Mouse (Mus musculus): Measurements from ENCODE around the gene Ccdc124. TPM values are rescaled to one million over a fixed set of nuclear protein-coding genes. Genes with fewer than 3 reads are reported as not detected.

Gene Ccdc124
- polyA plus RNA-seq, 1 experiment = 142 TPM

- no peaks in the 10 kb centered on the region for H3K27me3 ChIP-seq (ENCODE audit: control insufficient read depth, insufficient read depth, insufficient read length)
- H3K79me2 ChIP-seq (ENCODE audit: control insufficient read depth, insufficient read depth) = no peaks in the 10 kb centered on the region
- TF ChIP-seq CEBPB (IDR thresholded peaks at IDR 0.05; ENCODE audit: low read depth) = no peak
- no peak for TF ChIP-seq MAX (IDR thresholded peaks at IDR 0.05)
- no peak for TF ChIP-seq MYOD1 (IDR thresholded peaks at IDR 0.05; ENCODE audit: control insufficient read depth, insufficient read length, low read depth)
- TF ChIP-seq FOSL1 (IDR thresholded peaks at IDR 0.05; ENCODE audit: insufficient read depth, low read length, poor library complexity, severe bottlenecking) = no peak
- no peak for TF ChIP-seq USF1 (IDR thresholded peaks at IDR 0.05; ENCODE audit: low read depth)
- no peak for TF ChIP-seq CTCF (IDR thresholded peaks at IDR 0.05; ENCODE audit: control insufficient read depth, insufficient read depth, insufficient read length)
- no peaks in the 10 kb centered on the region for H3K79me3 ChIP-seq (ENCODE audit: low read depth)
- H3K4me3 ChIP-seq (ENCODE audit: insufficient read depth, poor library complexity, severe bottlenecking) = no peak overlapping the region
- H3K36me3 ChIP-seq (ENCODE audit: control insufficient read depth, insufficient read depth) = no peaks in the 10 kb centered on the region
- H3ac ChIP-seq (ENCODE audit: control insufficient read depth, insufficient read length, low read depth) = no peak overlapping the region
These were observed 40.7 kb downstream of the Ccdc124 start for GRCm38 (mm10) chr8:70833018-70833482.

GRCm38 (mm10) chr8:70832371-70832770, 41.4 kb downstream of the Ccdc124 start:
- no peaks in the 10 kb centered on the region for H3K79me3 ChIP-seq (ENCODE audit: low read depth)
- no peaks in the 10 kb centered on the region for H3K27me3 ChIP-seq (ENCODE audit: control insufficient read depth, insufficient read depth, insufficient read length)
- no peak for TF ChIP-seq MYOD1 (IDR thresholded peaks at IDR 0.05; ENCODE audit: control insufficient read depth, insufficient read length, low read depth)
- TF ChIP-seq CTCF (IDR thresholded peaks at IDR 0.05; ENCODE audit: control insufficient read depth, insufficient read depth, insufficient read length) = no peak
- TF ChIP-seq FOSL1 (IDR thresholded peaks at IDR 0.05; ENCODE audit: insufficient read depth, low read length, poor library complexity, severe bottlenecking) = no peak
- no peak for TF ChIP-seq CEBPB (IDR thresholded peaks at IDR 0.05; ENCODE audit: low read depth)
- TF ChIP-seq MYOG (IDR thresholded peaks at IDR 0.05; ENCODE audit: control insufficient read depth, extremely low read depth, insufficient read length) = no peak
- TF ChIP-seq USF1 (IDR thresholded peaks at IDR 0.05; ENCODE audit: low read depth) = no peak
- TF ChIP-seq MAX (IDR thresholded peaks at IDR 0.05) = no peak
- no peaks in the 10 kb centered on the region for H3K36me3 ChIP-seq (ENCODE audit: control insufficient read depth, insufficient read depth)
- H3ac ChIP-seq (ENCODE audit: control insufficient read depth, insufficient read length, low read depth) = no peak overlapping the region
- no peaks in the 10 kb centered on the region for H3K79me2 ChIP-seq (ENCODE audit: control insufficient read depth, insufficient read depth)
- H3K4me3 ChIP-seq (ENCODE audit: insufficient read depth, poor library complexity, severe bottlenecking) = no peak overlapping the region

- H3K79me2 ChIP-seq (ENCODE audit: control insufficient read depth, insufficient read depth) = no peaks in the 10 kb centered on the region
- TF ChIP-seq CEBPB (IDR thresholded peaks at IDR 0.05; ENCODE audit: low read depth) (no peak), MYOD1 (IDR thresholded peaks at IDR 0.05; ENCODE audit: control insufficient read depth, insufficient read length, low read depth) (no peak), USF1 (IDR thresholded peaks at IDR 0.05; ENCODE audit: low read depth) (no peak), FOSL1 (IDR thresholded peaks at IDR 0.05; ENCODE audit: insufficient read depth, low read length, poor library complexity, severe bottlenecking) (no peak), MAX (IDR thresholded peaks at IDR 0.05) (no peak), MYOG (IDR thresholded peaks at IDR 0.05; ENCODE audit: control insufficient read depth, extremely low read depth, insufficient read length) (no peak), CTCF (IDR thresholded peaks at IDR 0.05; ENCODE audit: control insufficient read depth, insufficient read depth, insufficient read length) (no peak)
- H3K79me3 ChIP-seq (ENCODE audit: low read depth) = no peaks in the 10 kb centered on the region
- H3ac ChIP-seq (ENCODE audit: control insufficient read depth, insufficient read length, low read depth) = no peak overlapping the region
- H3K4me3 ChIP-seq (ENCODE audit: insufficient read depth, poor library complexity, severe bottlenecking) = no peak overlapping the region
- H3K36me3 ChIP-seq (ENCODE audit: control insufficient read depth, insufficient read depth) = no peaks in the 10 kb centered on the region
- no peaks in the 10 kb centered on the region for H3K27me3 ChIP-seq (ENCODE audit: control insufficient read depth, insufficient read depth, insufficient read length)
These were observed 42.2 kb downstream of the Ccdc124 start for GRCm38 (mm10) chr8:70831517-70831916.

GRCm38 (mm10) chr8:70827796-70828195, 45.9 kb downstream of the Ccdc124 start:
- H3K79me2 ChIP-seq (ENCODE audit: control insufficient read depth, insufficient read depth) = no peaks in the 10 kb centered on the region
- TF ChIP-seq MYOG (IDR thresholded peaks at IDR 0.05; ENCODE audit: control insufficient read depth, extremely low read depth, insufficient read length) (no peak), USF1 (IDR thresholded peaks at IDR 0.05; ENCODE audit: low read depth) (no peak), MAX (IDR thresholded peaks at IDR 0.05) (no peak), CTCF (IDR thresholded peaks at IDR 0.05; ENCODE audit: control insufficient read depth, insufficient read depth, insufficient read length) (no peak), FOSL1 (IDR thresholded peaks at IDR 0.05; ENCODE audit: insufficient read depth, low read length, poor library complexity, severe bottlenecking) (no peak), MYOD1 (IDR thresholded peaks at IDR 0.05; ENCODE audit: control insufficient read depth, insufficient read length, low read depth) (no peak), CEBPB (IDR thresholded peaks at IDR 0.05; ENCODE audit: low read depth) (no peak)
- no peaks in the 10 kb centered on the region for H3K27me3 ChIP-seq (ENCODE audit: control insufficient read depth, insufficient read depth, insufficient read length)
- H3K79me3 ChIP-seq (ENCODE audit: low read depth) = no peaks in the 10 kb centered on the region
- H3K36me3 ChIP-seq (ENCODE audit: control insufficient read depth, insufficient read depth) = no peaks in the 10 kb centered on the region
- H3ac ChIP-seq (ENCODE audit: control insufficient read depth, insufficient read length, low read depth) = no peak overlapping the region
- no peak overlapping the region for H3K4me3 ChIP-seq (ENCODE audit: insufficient read depth, poor library complexity, severe bottlenecking)

- Histone ChIP-seq H3K79me2 (ENCODE audit: control insufficient read depth, insufficient read depth) (no peaks in the 10 kb centered on the region), H3K79me3 (ENCODE audit: low read depth) (no peaks in the 10 kb centered on the region)
- TF ChIP-seq CTCF (IDR thresholded peaks at IDR 0.05; ENCODE audit: control insufficient read depth, insufficient read depth, insufficient read length) = no peak
- TF ChIP-seq MYOD1 (IDR thresholded peaks at IDR 0.05; ENCODE audit: control insufficient read depth, insufficient read length, low read depth) = no peak
These were observed 46.7 kb downstream of the Ccdc124 start for GRCm38 (mm10) chr8:70827010-70827409.

GRCm38 (mm10) chr8:70825816-70826215, 47.9 kb downstream of the Ccdc124 start:
- H3K79me2 ChIP-seq (ENCODE audit: control insufficient read depth, insufficient read depth) = no peaks in the 10 kb centered on the region
- no peaks in the 10 kb centered on the region for H3K27me3 ChIP-seq (ENCODE audit: control insufficient read depth, insufficient read depth, insufficient read length)
- H3K4me3 ChIP-seq (ENCODE audit: insufficient read depth, poor library complexity, severe bottlenecking) = no peak overlapping the region
- peaks cover 5% of the 10 kb centered on the region for H3K36me3 ChIP-seq (ENCODE audit: control insufficient read depth, insufficient read depth)
- no peak overlapping the region for H3ac ChIP-seq (ENCODE audit: control insufficient read depth, insufficient read length, low read depth)
- H3K79me3 ChIP-seq (ENCODE audit: low read depth) = no peaks in the 10 kb centered on the region
- TF ChIP-seq CEBPB (IDR thresholded peaks at IDR 0.05; ENCODE audit: low read depth) (no peak), CTCF (IDR thresholded peaks at IDR 0.05; ENCODE audit: control insufficient read depth, insufficient read depth, insufficient read length) (no peak), MAX (IDR thresholded peaks at IDR 0.05) (no peak), MYOD1 (IDR thresholded peaks at IDR 0.05; ENCODE audit: control insufficient read depth, insufficient read length, low read depth) (no peak), USF1 (IDR thresholded peaks at IDR 0.05; ENCODE audit: low read depth) (no peak), MYOG (IDR thresholded peaks at IDR 0.05; ENCODE audit: control insufficient read depth, extremely low read depth, insufficient read length) (no peak), FOSL1 (IDR thresholded peaks at IDR 0.05; ENCODE audit: insufficient read depth, low read length, poor library complexity, severe bottlenecking) (no peak)

More at GRCm38 (mm10) chr8:70827010-70827409, 46.7 kb downstream of the Ccdc124 start:
- H3K27me3 ChIP-seq (ENCODE audit: control insufficient read depth, insufficient read depth, insufficient read length) = no peaks in the 10 kb centered on the region
- H3ac ChIP-seq (ENCODE audit: control insufficient read depth, insufficient read length, low read depth) = no peak overlapping the region
- no peak overlapping the region for H3K4me3 ChIP-seq (ENCODE audit: insufficient read depth, poor library complexity, severe bottlenecking)
- no peaks in the 10 kb centered on the region for H3K36me3 ChIP-seq (ENCODE audit: control insufficient read depth, insufficient read depth)
